Mouse (Mus musculus): ENCODE data around the gene Cd69. TPM values are rescaled to one million over a fixed set of nuclear protein-coding genes. Genes with fewer than 3 reads are reported as not detected.

Cd69 gene
- polyA plus RNA-seq, 1 experiment from 2014 or later: not detected

Other genes starting within 250 kb of the Cd69 start
- 0.37 and 0.62 TPM in 2 replicates for gene Klrb1f, start 229.5 kb downstream of the Cd69 start, polyA plus RNA-seq (2014; fragmentation: Nextera tagmentation; extraction: Ambion mirVana)
- gene Clec2e, start 174.5 kb downstream of the Cd69 start, polyA plus RNA-seq (2014; fragmentation: Nextera tagmentation; extraction: Ambion mirVana): not detected in 2 replicates
- gene Clec2d, start 94.8 kb downstream of the Cd69 start, polyA plus RNA-seq (2014; fragmentation: Nextera tagmentation; extraction: Ambion mirVana): 0.17 and 0.37 TPM in 2 replicates
- gene 4922502D21Rik, start 56.4 kb upstream of the Cd69 start, polyA plus RNA-seq (2014; fragmentation: Nextera tagmentation; extraction: Ambion mirVana): 0.12 TPM in 1 of 2 replicates, not detected in the other
- gene Clec12a, start 67.3 kb upstream of the Cd69 start, polyA plus RNA-seq (2014; fragmentation: Nextera tagmentation; extraction: Ambion mirVana): 0.32 and 0.44 TPM in 2 replicates
- gene Clec12b, start 110.4 kb upstream of the Cd69 start, polyA plus RNA-seq (2014; fragmentation: Nextera tagmentation; extraction: Ambion mirVana): 0.41 and 0.51 TPM in 2 replicates
- 0.63 and 1.4 TPM in 2 replicates for gene Clec1b, start 121.9 kb upstream of the Cd69 start, polyA plus RNA-seq (2014; fragmentation: Nextera tagmentation; extraction: Ambion mirVana)
- gene Clec9a, start 133.4 kb upstream of the Cd69 start, polyA plus RNA-seq (2014; fragmentation: Nextera tagmentation; extraction: Ambion mirVana): 0.16 and 0.33 TPM in 2 replicates
- gene Clec1a, start 176.6 kb upstream of the Cd69 start, polyA plus RNA-seq (2014; fragmentation: Nextera tagmentation; extraction: Ambion mirVana): 1.9 and 2.0 TPM in 2 replicates
- gene Olr1, start 231.7 kb upstream of the Cd69 start, polyA plus RNA-seq (2014; fragmentation: Nextera tagmentation; extraction: Ambion mirVana): not detected in 2 replicates
- 0.24 TPM in 1 of 2 replicates, not detected in the other for gene Tmem52b, start 237.1 kb upstream of the Cd69 start, polyA plus RNA-seq (2014; fragmentation: Nextera tagmentation; extraction: Ambion mirVana)